Mouse (Mus musculus) intestine, embryonic 16.5 days (tissue): ENCODE measurements around the gene Zfp937. TPM values are rescaled to one million over a fixed set of nuclear protein-coding genes. Genes with fewer than 3 reads are reported as not detected.
"Not testable (repeated sequence)": the region's sequence is repeated elsewhere in the genome, so short reads cannot be mapped to it uniquely, and the experiment has no call there.

ENCODE experiments used
- ATAC-seq: fragments of 200-750 bp; cut with Nextera tagmentation; 2 replicates; pipeline ENCODE4 v1.8.0; 2017; ENCODE audit warnings: moderate TSS enrichment, moderate library complexity
- H3K27ac ChIP-seq: fragments of 300-500 bp; sonication (generic); 2 replicates; pipeline ENCODE4 v1.5.1; 2014; ENCODE audit warnings: mild to moderate bottlenecking, low read length
- H3K27me3 ChIP-seq: fragments of 300-500 bp; sonication (generic); replicated peaks from 2 replicates; pipeline ENCODE4 v1.6.1; 2014; ENCODE audit warnings: low read length, control low read depth, mixed read lengths; ENCODE audit not compliant: control insufficient read depth, insufficient read depth
- H3K36me3 ChIP-seq: fragments of 300-500 bp; sonication (generic); 2 replicates; pipeline ENCODE4 v1.6.1; 2014; ENCODE audit warnings: low read length, control low read depth; ENCODE audit not compliant: control insufficient read depth, insufficient read depth
- H3K4me1 ChIP-seq: fragments of 300-500 bp; sonication (generic); 2 replicates; pipeline ENCODE4 v1.6.1; 2014; ENCODE audit warnings: low read length, control low read depth, mixed read lengths; ENCODE audit not compliant: control insufficient read depth, insufficient read depth
- H3K4me2 ChIP-seq: fragments of 300-500 bp; sonication (generic); 2 replicates; pipeline ENCODE4 v1.6.1; 2014; ENCODE audit warnings: low read depth, low read length, control low read depth
- H3K4me3 ChIP-seq: fragments of 300-500 bp; sonication (generic); 2 replicates; pipeline ENCODE4 v1.5.1; 2014; ENCODE audit warnings: mild to moderate bottlenecking, low read length
- H3K9ac ChIP-seq: fragments of 300-500 bp; sonication (generic); 2 replicates; pipeline ENCODE4 v1.6.1; 2014; ENCODE audit warnings: low read depth, low read length
- H3K9me3 ChIP-seq: fragments of 300-500 bp; sonication (generic); 2 replicates; pipeline ENCODE4 v1.6.1; 2016; ENCODE audit warnings: low read length, control low read depth; ENCODE audit not compliant: control insufficient read depth
- WGBS: fragments of 180-500 bp; shearing (Covaris S2); extraction: QIAGEN DNeasy Blood & Tissue Kit; methylation state at CpG from one replicate; pipeline ENCODE4 v1.1.7; 2014; 5-methylcytosine and 5-hydroxymethylcytosine counted together
- polyA plus RNA-seq: library from polyadenylated mRNA; unstranded; fragments of >200 nt; fragmentation: Nextera tagmentation; extraction: Ambion mirVana; gene quantifications from 2 replicates; pipeline ENCODE4 v1.2.1, GENCODE M21; 2015

Zfp937 gene
- polyA plus RNA-seq, 1 experiment from 2014 or later: 8.3 TPM

GRCm38 (mm10) chr2:150257291-150257690 lies 39.4 kb downstream of the Zfp937 start, which contains the start of gene Gm14124:
Gene Gm14124, plus strand, starts transcription at chr2:150257517.
- 77% methylated on average over 4 of the region's 4 CpGs for WGBS
- H3K9me3 ChIP-seq, H3K27ac ChIP-seq: not testable (repeated sequence)

More at GRCm38 (mm10) chr2:150257291-150257690, 39.4 kb downstream of the Zfp937 start, which contains the start of gene Gm14124:
- H3K27me3 ChIP-seq, H3K9ac ChIP-seq, H3K36me3 ChIP-seq, H3K4me2 ChIP-seq, ATAC-seq, H3K4me1 ChIP-seq, H3K4me3 ChIP-seq: not testable (repeated sequence)

Other genes starting within 250 kb of the Zfp937 start
- gene Zfp120, start 81.4 kb upstream of the Zfp937 start, polyA plus RNA-seq: 6.9 and 7.0 TPM in 2 replicates
- gene Gm10770, start 38.4 kb upstream of the Zfp937 start, polyA plus RNA-seq: not detected in 2 replicates
- not detected in 2 replicates for gene Gm14139, start 36.3 kb upstream of the Zfp937 start, polyA plus RNA-seq
- 3.0 and 3.4 TPM in 2 replicates for gene Gm21994, start 37.5 kb downstream of the Zfp937 start, polyA plus RNA-seq
- gene Gm14124, start 39.4 kb downstream of the Zfp937 start, polyA plus RNA-seq: 0.04 TPM in 1 of 2 replicates, not detected in the other
- gene Gm10130, start 105.6 kb downstream of the Zfp937 start, polyA plus RNA-seq: 1.8 and 3.3 TPM in 2 replicates
- 4.7 and 5.5 TPM in 2 replicates for gene 3300002I08Rik, start 144.7 kb downstream of the Zfp937 start, polyA plus RNA-seq
- 4.8 and 5.7 TPM in 2 replicates for gene Zfp442, start 233.4 kb downstream of the Zfp937 start, polyA plus RNA-seq